Mouse (Mus musculus): ENCODE measurements around the gene Gtf2f2.

The Gtf2f2 gene

DNA sequence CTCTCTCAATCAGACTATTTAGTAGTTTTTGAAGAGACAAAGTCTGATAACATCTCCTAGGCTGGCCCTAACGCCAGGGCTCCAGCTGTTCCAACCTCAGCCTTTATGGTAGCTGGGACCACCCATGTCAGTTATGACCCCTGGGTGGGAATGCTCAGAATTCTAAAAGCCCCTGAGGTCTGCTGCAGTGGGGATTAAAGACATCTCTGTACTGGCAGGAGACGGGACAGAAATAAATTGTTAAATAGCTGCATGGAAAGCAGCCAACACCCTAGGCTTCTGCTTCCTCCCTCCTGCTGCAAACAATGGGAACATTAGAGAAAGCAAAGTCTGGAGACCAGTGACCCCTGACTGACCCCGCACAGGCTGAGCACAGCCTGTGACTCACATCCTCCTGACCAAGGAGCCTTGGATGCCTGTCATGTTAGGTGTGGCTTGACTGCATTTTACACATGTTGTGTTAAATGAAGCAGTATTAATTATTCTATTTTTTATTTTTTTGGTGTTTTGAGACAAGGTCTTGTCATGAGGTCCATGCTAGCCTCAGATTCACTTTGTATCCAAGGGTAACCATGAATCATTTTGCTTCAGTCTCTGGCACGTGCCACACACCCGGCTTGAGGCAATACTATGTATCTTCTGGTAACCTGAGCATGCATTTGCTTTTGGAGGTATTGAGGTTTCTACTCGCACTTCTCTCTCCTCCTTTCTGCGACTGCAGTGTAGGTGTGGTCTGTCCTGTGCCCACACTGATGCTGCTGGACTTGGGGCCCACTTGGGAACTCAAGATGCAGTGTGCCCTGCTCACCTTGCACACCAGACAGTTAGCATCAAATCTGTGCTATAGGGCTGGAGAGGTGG is 146.9 kb downstream of the Gtf2f2 start:
- DNase-seq (ENCODE audit: low spot score) = peak; percentile 87

DNA sequence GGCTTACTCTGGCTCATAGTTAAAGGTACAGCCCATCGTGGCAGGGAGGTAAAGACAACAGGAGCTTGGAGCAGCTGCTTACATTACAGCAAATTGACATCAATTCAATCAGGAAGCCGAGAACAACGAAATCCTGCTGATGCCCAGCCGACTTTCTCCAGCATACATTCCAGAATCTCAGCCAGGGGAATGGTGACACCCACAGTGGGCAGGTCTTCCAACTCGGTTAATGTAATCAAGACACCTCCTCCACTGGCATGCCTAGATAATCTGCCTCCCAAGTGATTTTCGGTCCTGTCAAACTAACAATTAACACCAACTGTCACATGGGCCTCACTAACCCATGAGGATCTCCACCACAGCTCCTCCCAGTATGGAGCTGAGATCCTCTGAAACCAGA is 148.0 kb downstream of the Gtf2f2 start:
- no peak for DNase-seq (ENCODE audit: low spot score)

DNA sequence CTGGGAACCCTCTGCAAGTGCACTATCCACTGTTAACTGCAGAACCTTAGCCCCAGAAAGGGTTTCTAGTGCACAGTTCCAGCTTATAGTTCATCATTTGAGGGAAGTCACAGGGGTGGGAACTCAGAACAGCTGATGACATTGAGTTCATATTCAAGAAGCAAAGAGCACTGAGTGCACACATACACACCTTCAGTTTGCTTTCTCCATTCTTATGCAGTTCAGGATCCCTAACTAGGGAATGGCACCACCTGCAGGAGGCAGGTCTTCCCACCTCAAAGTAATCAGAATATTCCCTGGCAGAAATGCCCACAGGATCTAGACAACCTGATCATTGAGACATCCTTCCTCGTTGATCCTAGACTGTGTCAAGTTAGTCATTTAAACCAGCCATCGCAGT is 151.0 kb downstream of the Gtf2f2 start:
- DNase-seq (ENCODE audit: low spot score) = no peak

DNA sequence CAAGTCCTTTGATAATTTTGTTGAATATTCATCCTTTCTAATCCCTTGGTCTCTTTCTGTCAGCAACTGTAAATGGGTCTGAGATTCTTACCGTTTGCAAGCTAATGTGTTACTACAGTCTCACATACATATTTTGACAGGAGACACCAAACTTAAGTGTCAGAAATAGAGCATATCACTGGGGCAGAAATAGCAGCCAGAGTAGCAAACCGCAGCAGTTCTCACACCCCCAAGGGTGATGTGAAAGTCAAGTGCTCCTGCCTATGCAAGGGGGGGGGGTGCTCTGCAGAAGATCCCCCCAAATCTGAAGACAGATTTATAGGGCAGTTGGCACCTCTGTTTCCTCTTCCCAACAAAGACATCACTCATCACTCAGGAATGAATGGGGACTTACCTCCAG is 152.5 kb downstream of the Gtf2f2 start:
- DNase-seq (ENCODE audit: low spot score) = no peak

DNA sequence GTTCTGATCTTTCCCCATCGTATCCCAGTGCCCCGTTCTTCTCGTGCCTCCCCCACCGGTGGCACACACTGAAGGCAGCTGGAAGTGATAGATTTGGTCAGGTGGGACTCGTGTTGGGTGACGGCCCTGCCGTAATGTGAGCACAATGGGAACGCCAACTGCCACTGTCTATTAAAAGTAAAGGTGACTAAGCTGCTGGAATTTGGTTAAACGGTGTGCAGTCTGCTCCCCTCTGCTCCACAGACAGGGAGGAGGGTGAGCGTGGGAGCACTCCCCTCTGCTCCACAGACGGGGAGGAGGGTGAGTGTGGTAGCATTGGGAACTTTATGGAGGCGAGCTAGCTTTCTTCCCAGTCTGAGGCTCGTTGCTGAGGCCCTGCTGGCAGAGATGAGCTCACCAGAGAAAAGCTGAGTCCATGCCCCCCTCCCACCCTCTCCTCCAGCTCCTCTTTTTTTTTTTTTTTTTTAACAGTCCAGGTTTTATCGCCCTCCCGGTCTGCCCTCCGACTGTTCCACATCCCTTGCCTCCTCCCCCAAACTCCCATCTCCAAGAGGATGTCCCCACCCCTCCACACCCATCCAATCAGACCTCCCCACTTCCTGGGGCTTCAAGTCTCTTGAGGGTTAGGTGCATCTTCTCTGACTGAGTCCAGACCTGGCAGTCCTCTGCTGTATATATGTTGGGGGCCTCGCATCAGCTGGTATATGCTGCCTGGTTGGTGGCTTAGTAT is 155.2 kb downstream of the Gtf2f2 start:
- no peak for DNase-seq (ENCODE audit: low spot score)

DNA sequence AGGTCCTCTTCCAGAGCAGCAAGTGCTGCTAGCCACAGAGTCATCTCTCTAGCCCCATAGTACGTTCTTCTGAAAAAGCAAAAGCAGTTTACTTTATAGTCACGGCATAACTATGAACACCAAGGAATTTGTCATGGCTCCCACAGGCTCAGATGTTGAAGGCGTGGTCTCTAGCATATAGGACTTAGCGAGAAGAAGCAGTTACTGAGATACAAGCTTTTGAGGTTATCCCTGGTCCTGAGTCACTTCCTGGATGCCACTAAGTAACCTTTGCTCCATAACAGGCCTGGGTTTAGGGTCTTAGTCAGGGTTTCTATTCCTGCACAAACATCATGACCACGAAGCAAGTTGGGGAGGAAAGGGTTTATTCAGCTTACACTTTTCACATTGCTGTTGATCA is 158.6 kb downstream of the Gtf2f2 start:
- DNase-seq (ENCODE audit: low spot score) = no peak

- DNase-seq (ENCODE audit: low spot score) = no peak
These were observed 159.8 kb downstream of the Gtf2f2 start for GRCm38 (mm10) chr14:75850819-75851218.

DNA sequence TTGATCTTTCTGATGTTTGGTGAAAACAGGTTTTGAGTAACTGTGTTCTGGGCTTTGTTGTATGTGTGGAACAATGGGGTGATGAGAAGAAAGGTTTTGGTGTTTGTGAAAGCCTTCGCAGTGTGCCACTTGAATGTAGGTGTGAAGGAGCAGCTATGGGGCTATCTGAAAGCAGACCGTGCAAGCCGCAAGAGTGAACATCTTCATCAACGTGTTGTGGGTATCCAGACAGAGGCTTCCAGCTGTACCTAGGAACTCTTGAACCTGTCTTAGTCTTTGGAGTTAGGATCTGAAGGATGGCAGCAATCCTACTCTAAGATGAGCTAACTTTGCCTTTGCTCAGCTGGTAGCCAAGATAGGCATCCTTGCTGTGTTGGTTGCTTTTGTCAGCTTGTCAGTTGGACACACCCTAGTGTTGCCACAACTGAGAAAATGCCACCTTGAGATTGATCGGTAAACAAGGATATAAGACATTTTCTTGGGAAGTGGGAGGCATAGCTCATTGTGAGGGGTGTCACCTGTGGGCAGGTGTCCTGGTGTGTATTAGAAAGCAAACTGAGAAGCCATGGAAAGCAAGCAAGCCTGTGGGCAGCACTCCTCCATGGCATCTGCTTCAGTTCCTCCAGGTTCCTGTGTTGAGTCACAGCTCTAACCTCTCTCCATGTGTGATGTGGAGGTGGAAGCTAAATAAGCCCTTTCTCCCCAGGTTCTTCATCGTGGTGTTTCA is 160.7 kb downstream of the Gtf2f2 start:
- DNase-seq (ENCODE audit: low spot score) = no peak

- DNase-seq (ENCODE audit: low spot score) = no peak
These were observed 161.4 kb downstream of the Gtf2f2 start for GRCm38 (mm10) chr14:75849236-75849635.

DNA sequence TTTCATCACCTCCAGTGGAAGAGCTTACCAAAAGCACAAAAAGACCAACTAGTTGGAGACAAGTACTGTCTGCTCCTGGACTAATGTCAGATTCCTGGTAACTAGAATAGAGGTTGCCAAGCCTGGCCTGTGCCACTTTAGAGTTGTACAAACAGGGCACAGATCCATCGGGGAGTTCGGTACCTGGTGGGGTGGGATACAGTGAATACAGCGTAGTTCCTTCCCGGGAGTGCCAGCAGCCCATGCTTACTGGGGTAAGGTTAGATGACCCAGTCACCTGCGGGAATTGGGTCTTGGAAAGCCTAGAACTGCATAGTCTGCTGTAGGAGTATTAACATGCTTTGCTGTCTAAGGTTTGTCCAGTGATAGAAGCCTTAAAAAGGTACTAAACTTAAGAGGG is 162.2 kb downstream of the Gtf2f2 start:
- DNase-seq (ENCODE audit: low spot score) = no peak

- DNase-seq (ENCODE audit: low spot score) = no peak
These were observed 163.0 kb downstream of the Gtf2f2 start for GRCm38 (mm10) chr14:75847669-75848068.
